Mouse (Mus musculus) heart, postnatal 0 days (tissue): Measurements from ENCODE around the gene Gm5741.
A peak's percentile ranks its signal among the peaks of the same experiment; 100 is the strongest.

ENCODE experiments used
- CTCF ChIP-seq: IDR thresholded peaks from 2 replicates; pipeline ENCODE4 v1.5.1; 2016; ENCODE audit warnings: antibody characterized with exemption, control low read depth, low read depth
- EP300 ChIP-seq: IDR thresholded peaks from 2 replicates; pipeline ENCODE4 v1.6.1; 2016; ENCODE audit warnings: antibody characterized with exemption, low read depth

- TF ChIP-seq CTCF (peak; percentile 99), EP300 (no peak)
These were observed 9.2 kb upstream of the Gm5741 start for GRCm38 (mm10) chr8:85076993-85077392.
